Mouse (Mus musculus) stomach, embryonic 14.5 days (tissue): Measurements from ENCODE around the gene Six5. TPM values are rescaled to one million over a fixed set of nuclear protein-coding genes. Genes with fewer than 3 reads are reported as not detected.

Source experiments
- ATAC-seq: fragments of 200-750 bp; cut with Nextera tagmentation; 2 replicates; pipeline ENCODE4 v1.8.0; 2017; ENCODE audit warnings: low read depth, moderate TSS enrichment; ENCODE audit not compliant: insufficient number of reproducible peaks, insufficient read depth, low FRiP score
- H3K27ac ChIP-seq: fragments of 300-500 bp; sonication (generic); 2 replicates; pipeline ENCODE4 v1.5.1; 2014; ENCODE audit warnings: mild to moderate bottlenecking, low read length, moderate library complexity, mixed read lengths
- H3K27me3 ChIP-seq: fragments of 300-500 bp; sonication (generic); 2 replicates; pipeline ENCODE4 v1.6.1; 2014; ENCODE audit warnings: low read length, control low read depth, mixed read lengths; ENCODE audit not compliant: control insufficient read depth, insufficient read depth
- H3K36me3 ChIP-seq: fragments of 300-500 bp; sonication (generic); 2 replicates; pipeline ENCODE4 v1.6.1; 2014; ENCODE audit warnings: mild to moderate bottlenecking, control low read depth, low read length, moderate library complexity, mixed read lengths; ENCODE audit not compliant: control insufficient read depth, insufficient read depth
- H3K4me1 ChIP-seq: fragments of 300-500 bp; sonication (generic); 2 replicates; pipeline ENCODE4 v1.6.1; 2014; ENCODE audit warnings: low read length, control low read depth, mixed read lengths; ENCODE audit not compliant: control insufficient read depth, insufficient read depth
- H3K4me2 ChIP-seq: fragments of 300-500 bp; sonication (generic); replicated peaks from 2 replicates; pipeline ENCODE4 v1.6.1; 2014; ENCODE audit warnings: low read depth, low read length, control low read depth
- H3K4me3 ChIP-seq: fragments of 300-500 bp; sonication (generic); 2 replicates; pipeline ENCODE4 v1.5.1; 2014; ENCODE audit warnings: low read depth, low read length, control low read depth
- H3K9ac ChIP-seq: fragments of 300-500 bp; sonication (generic); replicated peaks from 2 replicates; pipeline ENCODE4 v1.6.1; 2014; ENCODE audit warnings: low read depth, mild to moderate bottlenecking, control low read depth, low read length, moderate library complexity, mixed read lengths
- H3K9me3 ChIP-seq: fragments of 300-500 bp; sonication (generic); 2 replicates; pipeline ENCODE4 v1.6.1; 2016; ENCODE audit warnings: low read depth, low read length, control low read depth; ENCODE audit not compliant: control insufficient read depth
- WGBS: fragments of 180-500 bp; shearing (Covaris S2); extraction: QIAGEN DNeasy Blood & Tissue Kit; methylation state at CpG from one replicate; pipeline ENCODE4 v1.1.7; 2014; 5-methylcytosine and 5-hydroxymethylcytosine counted together
- polyA plus RNA-seq: library from polyadenylated mRNA; unstranded; fragments of >200 nt; fragmentation: Nextera tagmentation; extraction: Ambion mirVana; gene quantifications from 2 replicates; pipeline ENCODE4 v1.2.1, GENCODE M21; 2014

Six5 gene
- polyA plus RNA-seq, 1 experiment from 2014 or later: 17.4 TPM

DNA sequence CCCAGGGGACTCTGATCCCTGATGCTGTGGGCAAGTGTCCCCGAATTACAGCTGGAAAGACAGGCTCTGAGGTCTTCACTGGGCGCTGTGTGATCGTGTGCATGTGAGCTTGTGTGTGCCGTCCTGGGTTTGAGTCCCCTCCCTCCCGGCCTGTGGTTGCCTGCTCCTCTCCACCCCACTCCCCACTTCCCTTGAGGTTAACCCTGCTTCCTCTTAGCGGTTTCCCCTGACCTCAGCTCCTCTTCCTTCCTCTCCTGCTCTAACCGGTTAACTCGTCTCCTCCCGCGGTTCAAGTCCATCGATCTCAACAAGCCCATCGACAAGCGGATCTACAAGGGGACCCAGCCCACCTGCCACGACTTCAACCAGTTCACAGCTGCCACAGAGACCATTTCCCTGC, 16.6 kb upstream of the Six5 start:
- Histone ChIP-seq H3K27ac (no peak overlapping the region), H3K4me1 (peaks cover 26% of the 10 kb centered on the region), H3K4me3 (peak overlapping the region; percentile 98; the same call in 1 of the 2 replicates), H3K36me3 (peaks cover 44% of the 10 kb centered on the region), H3K9me3 (no peaks in the 10 kb centered on the region), H3K9ac (no peak overlapping the region), H3K4me2 (peak overlapping the region; percentile 88; the same call in 1 of the 2 replicates), H3K27me3 (no peaks in the 10 kb centered on the region)
- no peak for ATAC-seq
- WGBS: 73% methylated on average over 14 of the region's 14 CpGs

DNA sequence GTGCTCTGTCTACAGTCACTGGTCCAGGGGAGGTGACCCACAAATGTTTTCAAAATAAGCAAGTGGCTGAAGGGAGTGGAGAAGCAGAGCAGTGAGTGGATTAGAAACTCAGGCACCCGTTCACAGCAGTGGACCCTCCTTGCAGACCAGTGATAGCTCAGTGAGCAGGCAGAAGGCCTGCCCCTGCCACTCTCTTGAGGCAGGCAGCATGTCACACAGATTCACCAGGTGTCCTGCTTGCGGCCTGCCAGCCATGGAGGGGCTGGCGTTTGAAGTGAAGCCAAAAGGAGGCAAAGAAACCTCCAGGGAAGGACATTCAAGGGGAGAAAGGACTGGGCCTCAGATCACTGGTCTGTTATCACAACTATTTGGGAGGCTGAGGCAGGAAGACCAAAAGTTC, 15.7 kb upstream of the Six5 start:
- no peaks in the 10 kb centered on the region for H3K27me3 ChIP-seq
- peaks cover 45% of the 10 kb centered on the region for H3K36me3 ChIP-seq
- ATAC-seq: no peak
- H3K4me1 ChIP-seq: peaks cover 36% of the 10 kb centered on the region
- 81% methylated on average over 3 of the region's 3 CpGs for WGBS
- H3K27ac ChIP-seq: no peak overlapping the region
- no peak overlapping the region for H3K4me2 ChIP-seq
- H3K9ac ChIP-seq: no peak overlapping the region
- H3K9me3 ChIP-seq: no peaks in the 10 kb centered on the region
- no peak overlapping the region for H3K4me3 ChIP-seq

DNA sequence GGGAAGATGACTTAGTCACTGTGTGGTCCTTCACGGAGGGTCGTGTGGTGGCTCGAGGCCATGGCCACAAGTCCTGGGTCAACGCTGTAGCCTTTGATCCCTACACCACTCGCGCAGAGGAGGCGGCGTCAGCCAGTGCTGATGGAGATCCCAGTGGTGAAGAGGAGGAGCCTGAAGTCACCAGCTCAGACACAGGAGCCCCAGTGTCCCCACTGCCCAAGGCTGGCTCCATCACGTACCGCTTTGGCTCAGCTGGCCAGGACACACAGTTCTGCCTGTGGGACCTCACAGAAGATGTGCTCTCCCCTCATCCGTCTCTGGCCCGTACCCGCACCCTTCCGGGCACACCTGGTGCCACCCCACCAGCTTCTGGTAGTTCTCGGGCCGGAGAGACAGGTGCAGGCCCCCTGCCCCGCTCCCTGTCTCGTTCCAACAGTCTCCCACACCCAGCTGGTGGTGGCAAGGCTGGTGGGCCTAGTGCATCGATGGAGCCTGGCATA, 13.9 kb upstream of the Six5 start:
- Histone ChIP-seq H3K27me3 (no peaks in the 10 kb centered on the region), H3K9ac (no peak overlapping the region), H3K36me3 (peaks cover 45% of the 10 kb centered on the region), H3K4me1 (peaks cover 49% of the 10 kb centered on the region), H3K4me3 (no peak overlapping the region), H3K27ac (no peak overlapping the region), H3K4me2 (no peak overlapping the region), H3K9me3 (no peaks in the 10 kb centered on the region)
- ATAC-seq: no peak
- 85% methylated on average over 19 of the region's 19 CpGs for WGBS

DNA sequence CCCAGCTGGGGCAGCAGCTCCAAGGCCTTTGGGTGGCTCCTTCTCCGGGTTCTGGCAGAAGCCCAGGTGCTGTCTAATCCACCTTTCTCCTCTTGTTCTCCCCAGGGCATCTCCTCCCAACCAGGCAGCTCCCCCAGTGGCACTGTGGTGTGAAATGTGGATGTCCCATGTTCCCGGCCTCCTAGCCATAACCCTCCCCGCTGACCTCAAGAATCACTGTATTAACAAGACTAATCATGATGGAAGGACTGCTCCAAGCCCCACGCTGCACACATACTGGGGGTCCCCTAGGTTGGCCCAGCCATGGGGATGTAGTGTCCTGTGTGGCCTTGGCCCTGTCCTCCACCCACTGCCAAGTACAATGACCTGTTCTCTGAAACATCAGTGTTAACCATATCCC, 12.2 kb upstream of the Six5 start:
- H3K4me2 ChIP-seq: no peak overlapping the region
- WGBS: 90% methylated on average over 4 of the region's 4 CpGs
- H3K4me3 ChIP-seq: no peak overlapping the region
- no peak overlapping the region for H3K27ac ChIP-seq
- H3K36me3 ChIP-seq: peaks cover 46% of the 10 kb centered on the region
- no peak overlapping the region for H3K9ac ChIP-seq
- ATAC-seq: no peak
- H3K27me3 ChIP-seq: no peaks in the 10 kb centered on the region
- no peaks in the 10 kb centered on the region for H3K9me3 ChIP-seq
- peaks cover 51% of the 10 kb centered on the region for H3K4me1 ChIP-seq

DNA sequence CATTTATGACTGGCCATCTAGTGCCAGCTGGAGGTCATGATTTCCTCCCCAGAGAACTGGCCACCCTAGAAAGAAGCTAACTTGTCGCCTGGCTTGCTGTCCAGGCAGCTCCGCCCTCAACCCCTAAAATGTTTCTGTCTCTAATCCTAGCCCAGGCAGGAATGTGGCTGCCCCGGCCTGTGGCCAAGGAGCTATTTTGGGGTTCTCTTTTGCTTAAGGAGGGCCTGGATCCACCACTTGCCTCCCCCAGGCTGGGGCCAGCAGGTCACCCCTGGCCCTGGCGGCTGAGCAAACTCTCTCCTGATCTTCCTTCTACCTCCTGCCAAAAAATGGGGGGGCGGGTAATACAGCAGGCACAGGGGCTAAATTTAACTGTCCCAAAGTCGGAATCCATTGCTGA, 11.3 kb upstream of the Six5 start:
- H3K4me2 ChIP-seq: peak overlapping the region; percentile 40; the same call in 1 of the 2 replicates
- ATAC-seq: no peak
- H3K36me3 ChIP-seq: peaks cover 52% of the 10 kb centered on the region
- H3K27me3 ChIP-seq: no peaks in the 10 kb centered on the region
- peaks cover 43% of the 10 kb centered on the region for H3K4me1 ChIP-seq
- no peak overlapping the region for H3K27ac ChIP-seq
- 41% methylated on average over 6 of the region's 6 CpGs for WGBS
- H3K9me3 ChIP-seq: no peaks in the 10 kb centered on the region
- peak overlapping the region; percentile 23; the same call in 1 of the 2 replicates for H3K4me3 ChIP-seq
- H3K9ac ChIP-seq: no peak overlapping the region

DNA sequence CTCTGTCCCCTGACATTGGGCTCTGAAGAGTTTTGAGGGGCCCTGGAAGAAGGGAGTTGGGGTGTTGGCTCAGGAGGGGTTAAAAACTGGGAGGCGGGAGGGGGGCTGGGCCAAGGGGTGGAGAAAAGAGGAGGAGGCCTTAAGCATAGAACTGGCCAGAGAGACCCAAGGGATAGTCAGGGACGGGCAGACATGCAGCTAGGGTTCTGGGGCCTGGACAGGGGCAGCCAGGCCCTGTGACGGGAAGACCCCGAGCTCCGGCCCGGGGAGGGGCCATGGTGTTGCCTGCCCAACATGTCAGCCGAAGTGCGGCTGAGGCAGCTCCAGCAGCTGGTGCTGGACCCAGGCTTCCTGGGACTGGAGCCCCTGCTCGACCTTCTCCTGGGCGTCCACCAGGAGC, 10.7 kb upstream of the Six5 start, which contains the start of gene Dmpk:
TSS of gene Dmpk (plus strand) at position 149 of the 400 bp plus-strand sequence.
- Histone ChIP-seq H3K27me3 (no peaks in the 10 kb centered on the region), H3K36me3 (peaks cover 52% of the 10 kb centered on the region)

DNA sequence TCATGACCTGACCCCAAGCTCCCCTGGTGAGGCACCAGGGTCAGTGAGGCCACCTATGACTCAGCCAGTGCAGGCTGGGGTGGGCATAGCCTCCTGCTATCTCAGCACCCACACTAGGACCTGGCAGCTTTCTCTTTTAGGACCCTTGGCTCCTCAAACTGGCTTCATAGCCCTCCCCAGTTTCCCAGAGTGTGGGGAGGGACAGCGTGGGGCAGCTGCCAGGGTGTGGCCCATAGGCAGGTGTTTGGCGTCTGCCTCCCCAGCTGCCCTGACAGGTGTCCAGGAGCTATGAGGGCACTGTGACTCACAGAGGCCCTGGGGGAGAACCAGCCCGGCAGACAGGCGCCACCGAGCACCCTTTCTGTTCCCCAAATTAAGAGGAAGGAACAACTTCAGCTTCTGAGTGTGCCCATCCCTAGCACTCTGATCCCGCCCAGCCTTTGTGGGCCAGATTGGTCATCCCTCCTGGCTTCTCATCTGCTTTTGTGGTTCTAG, 10.1 kb upstream of the Six5 start:
- no peak for ATAC-seq
- peaks cover 50% of the 10 kb centered on the region for H3K36me3 ChIP-seq
- H3K27me3 ChIP-seq: no peaks in the 10 kb centered on the region
- WGBS: 50% methylated on average over 6 of the region's 6 CpGs
- H3K4me2 ChIP-seq: peak overlapping the region; percentile 40
- H3K9me3 ChIP-seq: no peaks in the 10 kb centered on the region
- H3K9ac ChIP-seq: peak overlapping the region; percentile 4; the same call in 1 of the 2 replicates
- peak overlapping the region; percentile 45; the same call in 1 of the 2 replicates for H3K27ac ChIP-seq
- H3K4me3 ChIP-seq: peak overlapping the region; percentile 23
- peaks cover 43% of the 10 kb centered on the region for H3K4me1 ChIP-seq

More for the DNA sequence above, 10.7 kb upstream of the Six5 start, which contains the start of gene Dmpk:
- WGBS: 24% methylated on average over 10 of the region's 10 CpGs
- H3K4me2 ChIP-seq: peak within 1 kb of the TSS; percentile 40
- peak within 1 kb of the TSS; percentile 45; the same call in 1 of the 2 replicates for H3K27ac ChIP-seq
- ATAC-seq: peak; percentile 49; the same call in 1 of the 2 replicates
- peak within 1 kb of the TSS; percentile 23 for H3K4me3 ChIP-seq
- peak within 1 kb of the TSS; percentile 4; the same call in 1 of the 2 replicates for H3K9ac ChIP-seq
- peaks cover 43% of the 10 kb centered on the region for H3K4me1 ChIP-seq
- H3K9me3 ChIP-seq: no peaks in the 10 kb centered on the region

DNA sequence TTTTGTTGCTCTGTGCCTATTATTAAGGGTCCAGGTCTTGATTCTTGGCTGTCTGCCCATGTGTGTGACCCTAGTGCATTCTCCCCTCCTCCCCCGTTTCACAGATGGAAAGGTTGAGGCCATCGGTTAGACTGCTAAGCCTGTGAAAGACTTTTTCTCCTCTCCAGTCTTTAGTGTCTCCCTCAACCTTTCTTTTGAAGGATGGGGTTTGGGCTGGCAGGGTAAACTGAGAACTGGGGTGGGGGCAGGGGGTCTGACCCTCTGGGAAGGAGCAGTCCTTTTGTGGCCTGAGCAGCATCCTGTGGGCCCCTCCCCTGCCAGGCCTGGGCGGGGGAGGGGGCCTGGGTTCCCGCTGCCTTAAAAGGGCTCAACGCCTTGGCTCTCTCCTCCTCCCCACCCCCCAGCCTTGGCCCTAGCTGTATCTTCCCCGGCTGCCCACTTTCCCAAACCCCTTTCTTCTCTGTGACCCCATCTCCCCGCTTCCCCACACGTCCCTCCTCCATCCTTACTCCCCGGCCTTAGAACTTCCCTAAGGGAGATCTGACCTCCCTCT, 9.4 kb upstream of the Six5 start:
- peak overlapping the region; percentile 40 for H3K4me2 ChIP-seq
- peak overlapping the region; percentile 23; the same call in 1 of the 2 replicates for H3K4me3 ChIP-seq

More for the DNA sequence above, 9.4 kb upstream of the Six5 start:
- H3K9me3 ChIP-seq: no peaks in the 10 kb centered on the region
- peaks cover 43% of the 10 kb centered on the region for H3K4me1 ChIP-seq
- no peaks in the 10 kb centered on the region for H3K27me3 ChIP-seq
- ATAC-seq: no peak
- H3K9ac ChIP-seq: peak overlapping the region; percentile 19; the same call in 1 of the 2 replicates
- H3K36me3 ChIP-seq: peaks cover 43% of the 10 kb centered on the region
- 28% methylated on average over 8 of the region's 9 CpGs for WGBS
- peak overlapping the region; percentile 75; the same call in 1 of the 2 replicates for H3K27ac ChIP-seq
